ENCODE assay signal across 8 mouse cellular contexts in the genomic region with DNA sequence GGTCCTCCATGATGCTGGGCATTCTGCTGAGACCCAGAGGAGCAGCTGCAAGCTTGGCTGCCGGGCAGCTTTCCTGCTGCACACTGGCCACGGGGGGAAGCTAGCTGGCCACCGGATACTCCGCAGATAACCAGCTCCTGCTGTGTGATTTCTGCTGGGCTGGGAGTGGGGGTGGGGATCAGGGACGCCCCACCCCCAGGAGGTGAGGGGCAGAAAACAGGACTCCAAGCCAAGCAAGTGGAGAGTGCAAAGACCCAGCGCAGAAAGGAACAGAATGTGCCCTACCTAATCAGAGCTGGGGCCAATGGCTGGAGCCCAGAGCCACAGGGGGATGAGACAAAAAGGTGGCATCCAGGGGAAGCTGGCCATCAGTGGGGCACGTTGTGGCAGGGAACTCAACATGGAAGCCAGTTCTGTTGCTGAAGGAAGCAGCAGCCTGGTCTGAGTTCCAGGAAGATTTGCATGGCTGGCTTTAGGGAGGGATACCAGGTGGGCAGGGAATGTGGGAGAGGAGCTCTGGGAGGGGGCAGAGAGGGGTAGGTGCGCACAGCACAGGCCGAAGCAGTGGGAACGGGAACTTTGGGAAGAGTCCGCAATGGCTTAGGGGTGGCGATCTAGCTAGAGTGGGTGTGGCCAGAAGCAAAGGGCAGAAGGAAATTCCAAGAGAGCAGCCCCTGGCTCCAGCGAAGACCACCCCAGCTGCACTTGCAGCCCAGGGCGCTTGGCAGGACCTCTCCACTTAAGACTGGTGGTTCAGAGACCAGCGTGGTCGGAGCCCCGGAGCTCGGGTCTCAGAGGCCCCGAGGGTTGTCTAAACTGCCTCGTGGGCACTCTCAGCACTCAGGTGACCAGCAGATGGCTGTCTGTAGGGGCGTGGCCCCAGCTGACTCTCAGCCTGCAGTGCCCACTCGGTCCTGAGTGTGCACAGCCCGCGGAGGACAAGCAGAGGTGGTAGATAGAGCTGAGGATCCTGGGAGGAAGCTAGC.
DNase-seq lines count a peak whose midpoint lies in the region; ATAC-seq lines count a peak whose summit lies in the region.

No protein-coding gene starts in this region.

- peak overlapping the region; percentile 98 for H3K27ac ChIP-seq in intestine, embryonic 15.5 days
- peak overlapping the region; percentile 42; the same call in 1 of the 2 replicates for H3K27ac ChIP-seq in liver, embryonic 15.5 days (replicated peaks)
- H3K27ac ChIP-seq in neural tube, embryonic 14.5 days (ENCODE audit: low read depth, low read length): peak overlapping the region; percentile 98

- no peaks in the 10 kb centered on the region for H3K9me3 ChIP-seq in intestine, embryonic 15.5 days
- H3K9me3 ChIP-seq in liver, embryonic 15.5 days (replicated peaks): no peaks in the 10 kb centered on the region
- no peaks in the 10 kb centered on the region for H3K9me3 ChIP-seq in neural tube, embryonic 14.5 days (ENCODE audit: control insufficient read depth, low read length)

- peak overlapping the region; percentile 73 for H3K4me2 ChIP-seq in intestine, embryonic 15.5 days (replicated peaks)
- peak overlapping the region; percentile 36 for H3K4me2 ChIP-seq in liver, embryonic 15.5 days
- peak overlapping the region; percentile 3; the same call in 1 of the 2 replicates for H3K4me2 ChIP-seq in neural tube, embryonic 14.5 days (ENCODE audit: low read depth, low read length)

- ATAC-seq in intestine, embryonic 15.5 days: no peak
- ATAC-seq in liver, embryonic 15.5 days (ENCODE audit: insufficient read depth): no peak
- ATAC-seq in neural tube, embryonic 14.5 days (ENCODE audit: low read depth): no peak

- no peaks in the 10 kb centered on the region for H3K27me3 ChIP-seq in intestine, embryonic 15.5 days (replicated peaks)
- H3K27me3 ChIP-seq in liver, embryonic 15.5 days: peaks cover 83% of the 10 kb centered on the region
- H3K27me3 ChIP-seq in neural tube, embryonic 14.5 days (ENCODE audit: control insufficient read depth, insufficient read depth, low read length): no peaks in the 10 kb centered on the region

- H3K4me1 ChIP-seq in intestine, embryonic 15.5 days (replicated peaks): peaks cover 76% of the 10 kb centered on the region
- H3K4me1 ChIP-seq in liver, embryonic 15.5 days (replicated peaks): peaks cover 50% of the 10 kb centered on the region
- H3K4me1 ChIP-seq in neural tube, embryonic 14.5 days (ENCODE audit: control insufficient read depth, insufficient read depth, low read length): peaks cover 65% of the 10 kb centered on the region

- peak overlapping the region; percentile 1; the same call in 1 of the 2 replicates for H3K4me3 ChIP-seq in intestine, embryonic 15.5 days (replicated peaks)
- H3K4me3 ChIP-seq in liver, embryonic 15.5 days (replicated peaks): 0 out of 2 replicates have a peak overlapping the region, but pooled peaks have one; percentile 2
- no peak overlapping the region for H3K4me3 ChIP-seq in neural tube, embryonic 14.5 days (ENCODE audit: low read depth, low read length)

- peak; percentile 60 to 67 for DNase-seq in adrenal gland, adult 18-20 months (ENCODE audit: low spot score in 2 of 2)
- DNase-seq in adrenal gland, postnatal 4 days (ENCODE audit: low spot score in 2 of 2): no peak
- peak; percentile 72 to 74 for DNase-seq in cerebellum, postnatal 10 days
- peak; percentile 66 for DNase-seq in gastrocnemius, postnatal 25 days
- no peak for DNase-seq in thymus, adult 18-20 months

- WGBS in intestine, embryonic 15.5 days: 3% methylated on average over 24 of the region's 24 CpGs
- WGBS in liver, embryonic 15.5 days (ENCODE audit: insufficient replicate concordance): 4% methylated on average over 24 of the region's 24 CpGs
- 3% methylated on average over 24 of the region's 24 CpGs for WGBS in neural tube, embryonic 14.5 days

- H3K9ac ChIP-seq in intestine, embryonic 15.5 days: peak overlapping the region; percentile 43
- H3K9ac ChIP-seq in liver, embryonic 15.5 days: no peak overlapping the region; the same call in 1 of the 2 replicates
- H3K9ac ChIP-seq in neural tube, embryonic 14.5 days (replicated peaks; ENCODE audit: low read depth, low read length): peak overlapping the region; percentile 42

- no peaks in the 10 kb centered on the region for H3K36me3 ChIP-seq in intestine, embryonic 15.5 days
- H3K36me3 ChIP-seq in liver, embryonic 15.5 days (replicated peaks): no peaks in the 10 kb centered on the region
- no peaks in the 10 kb centered on the region for H3K36me3 ChIP-seq in neural tube, embryonic 14.5 days (ENCODE audit: control insufficient read depth, insufficient read depth, low read length)

Comparison
In these comparisons a context has a peak if more than half of its experiments do, and no peak if none do; other contexts are left out.
1. DNase-seq: peak in adrenal gland, adult 18-20 months (2 of 2), cerebellum, postnatal 10 days (2 of 2) and gastrocnemius, postnatal 25 days (single experiment); none in adrenal gland, postnatal 4 days (0 of 2) and thymus, adult 18-20 months (0 of 2).
2. H3K27ac ChIP-seq: peak in every context shown above with its lines; median percentile 98 in intestine, embryonic 15.5 days; 98 in neural tube, embryonic 14.5 days; 42 in liver, embryonic 15.5 days.
3. H3K4me2 ChIP-seq: peak in every context shown above with its lines; median percentile 73 in intestine, embryonic 15.5 days; 36 in liver, embryonic 15.5 days; 3 in neural tube, embryonic 14.5 days.